Mouse (Mus musculus): ENCODE data around the gene Mogs. TPM values are rescaled to one million over a fixed set of nuclear protein-coding genes. Genes with fewer than 3 reads are reported as not detected.
A peak's percentile ranks its signal among the peaks of the same experiment; 100 is the strongest.

The Mogs gene
- polyA plus RNA-seq, 1 experiment from 2014 or later = 21.4 TPM

- Histone ChIP-seq H3K9ac (replicated peaks) (no peak overlapping the region), H3K27ac (ENCODE audit: low read depth) (peak overlapping the region; percentile 88), H3K36me3 (replicated peaks; ENCODE audit: insufficient read depth, low read length) (no peaks in the 10 kb centered on the region), H3K27me3 (ENCODE audit: insufficient read depth, low read length) (no peaks in the 10 kb centered on the region), H3K9me3 (ENCODE audit: low read length) (no peaks in the 10 kb centered on the region), H3K4me1 (ENCODE audit: insufficient read depth) (peaks cover 28% of the 10 kb centered on the region), H3K4me3 (ENCODE audit: low read depth, low read length) (no peak overlapping the region), H3K4me2 (ENCODE audit: low read depth, low read length) (peak overlapping the region; percentile 30; the same call in 1 of the 2 replicates)
- no peak for TF ChIP-seq EP300 (IDR thresholded peaks at IDR 0.05; ENCODE audit: low read depth)
- TF ChIP-seq CTCF (IDR thresholded peaks at IDR 0.05; ENCODE audit: low read depth) = no peak
- 51% methylated on average over 9 of the region's 9 CpGs for WGBS (ENCODE audit: insufficient replicate concordance)
- DNase-seq = peak; percentile 11
- peak; percentile 48 for ATAC-seq
Observed at GRCm38 (mm10) chr6:83132176-83132919, 17.1 kb downstream of the Mogs start.

GRCm38 (mm10) chr6:83134226-83134625 lies 18.9 kb downstream of the Mogs start:
- H3K27ac ChIP-seq (ENCODE audit: low read depth) = no peak overlapping the region
- DNase-seq (peak; percentile 10), ATAC-seq (no peak)
- WGBS (ENCODE audit: insufficient replicate concordance) = 55% methylated on average over 3 of the region's 3 CpGs
- no peaks in the 10 kb centered on the region for H3K36me3 ChIP-seq (replicated peaks; ENCODE audit: insufficient read depth, low read length)
- no peaks in the 10 kb centered on the region for H3K9me3 ChIP-seq (ENCODE audit: low read length)
- no peak overlapping the region for H3K4me3 ChIP-seq (ENCODE audit: low read depth, low read length)
- TF ChIP-seq CTCF (IDR thresholded peaks at IDR 0.05; ENCODE audit: low read depth) = no peak
- no peak for TF ChIP-seq EP300 (IDR thresholded peaks at IDR 0.05; ENCODE audit: low read depth)
- peaks cover 44% of the 10 kb centered on the region for H3K4me1 ChIP-seq (ENCODE audit: insufficient read depth)
- no peak overlapping the region for H3K9ac ChIP-seq (replicated peaks)
- H3K4me2 ChIP-seq (ENCODE audit: low read depth, low read length) = no peak overlapping the region
- H3K27me3 ChIP-seq (ENCODE audit: insufficient read depth, low read length) = no peaks in the 10 kb centered on the region

- ATAC-seq = no peak
- Histone ChIP-seq H3K9me3 (ENCODE audit: low read length) (no peaks in the 10 kb centered on the region), H3K36me3 (replicated peaks; ENCODE audit: insufficient read depth, low read length) (no peaks in the 10 kb centered on the region), H3K27ac (ENCODE audit: low read depth) (peak within 1 kb of the TSS; percentile 86; the same call in 1 of the 2 replicates), H3K27me3 (ENCODE audit: insufficient read depth, low read length) (no peaks in the 10 kb centered on the region), H3K4me1 (ENCODE audit: insufficient read depth) (peaks cover 44% of the 10 kb centered on the region), H3K9ac (replicated peaks) (peak within 1 kb of the TSS; percentile 75), H3K4me2 (ENCODE audit: low read depth, low read length) (peak within 1 kb of the TSS; percentile 87), H3K4me3 (ENCODE audit: low read depth, low read length) (peak within 1 kb of the TSS; percentile 56)
- TF ChIP-seq EP300 (IDR thresholded peaks at IDR 0.05; ENCODE audit: low read depth) (no peak), CTCF (IDR thresholded peaks at IDR 0.05; ENCODE audit: low read depth) (no peak)
- 57% methylated on average over 7 of the region's 7 CpGs for WGBS (ENCODE audit: insufficient replicate concordance)
- DNase-seq = peak; percentile 14
Observed at GRCm38 (mm10) chr6:83134951-83135513, 19.7 kb downstream of the Mogs start, which contains the start of gene Rtkn. Gene Rtkn (plus strand): TSS chr6:83135463.

- TF ChIP-seq EP300 (IDR thresholded peaks at IDR 0.05; ENCODE audit: low read depth) (no peak), CTCF (IDR thresholded peaks at IDR 0.05; ENCODE audit: low read depth) (no peak)
- peak; percentile 52 for DNase-seq
- Histone ChIP-seq H3K4me3 (ENCODE audit: low read depth, low read length) (peak overlapping the region; percentile 56), H3K27me3 (ENCODE audit: insufficient read depth, low read length) (no peaks in the 10 kb centered on the region), H3K27ac (ENCODE audit: low read depth) (peak overlapping the region; percentile 86; the same call in 1 of the 2 replicates), H3K36me3 (replicated peaks; ENCODE audit: insufficient read depth, low read length) (no peaks in the 10 kb centered on the region), H3K4me2 (ENCODE audit: low read depth, low read length) (peak overlapping the region; percentile 87), H3K9me3 (ENCODE audit: low read length) (no peaks in the 10 kb centered on the region), H3K4me1 (ENCODE audit: insufficient read depth) (peaks cover 42% of the 10 kb centered on the region), H3K9ac (replicated peaks) (peak overlapping the region; percentile 75)
- 19% methylated on average over 34 of the region's 37 CpGs for WGBS (ENCODE audit: insufficient replicate concordance)
- no peak for ATAC-seq
Observed at GRCm38 (mm10) chr6:83135571-83136161, 20.4 kb downstream of the Mogs start.

GRCm38 (mm10) chr6:83136291-83136880 lies 21.1 kb downstream of the Mogs start:
- TF ChIP-seq EP300 (IDR thresholded peaks at IDR 0.05; ENCODE audit: low read depth) = no peak
- no peak for TF ChIP-seq CTCF (IDR thresholded peaks at IDR 0.05; ENCODE audit: low read depth)
- H3K27me3 ChIP-seq (ENCODE audit: insufficient read depth, low read length) = no peaks in the 10 kb centered on the region
- no peak for DNase-seq
- H3K4me1 ChIP-seq (ENCODE audit: insufficient read depth) = peaks cover 40% of the 10 kb centered on the region
- H3K4me3 ChIP-seq (ENCODE audit: low read depth, low read length) = peak overlapping the region; percentile 56
- peak overlapping the region; percentile 75 for H3K9ac ChIP-seq (replicated peaks)
- ATAC-seq = no peak
- no peaks in the 10 kb centered on the region for H3K36me3 ChIP-seq (replicated peaks; ENCODE audit: insufficient read depth, low read length)
- peak overlapping the region; percentile 87 for H3K4me2 ChIP-seq (ENCODE audit: low read depth, low read length)
- WGBS (ENCODE audit: insufficient replicate concordance) = 29% methylated on average over 5 of the region's 5 CpGs
- peak overlapping the region; percentile 86 for H3K27ac ChIP-seq (ENCODE audit: low read depth)
- H3K9me3 ChIP-seq (ENCODE audit: low read length) = no peaks in the 10 kb centered on the region

Measured in liver, postnatal 0 days (tissue).